Mouse (Mus musculus) forebrain, embryonic 12.5 days (tissue): Measurements from ENCODE around the gene Cul1. TPM values are rescaled to one million over a fixed set of nuclear protein-coding genes. Genes with fewer than 3 reads are reported as not detected.

Source experiments
- ATAC-seq: fragments of 200-750 bp; cut with Nextera tagmentation; 2 replicates; pipeline ENCODE4 v1.8.0; 2017; ENCODE audit warnings: moderate TSS enrichment; ENCODE audit not compliant: low FRiP score
- H3K27ac ChIP-seq: fragments of 300-500 bp; sonication (generic); 2 replicates; pipeline ENCODE4 v1.5.1; 2016; ENCODE audit warnings: mild to moderate bottlenecking
- H3K27me3 ChIP-seq: fragments of 300-500 bp; sonication (generic); 2 replicates; pipeline ENCODE4 v1.6.1; 2016; ENCODE audit warnings: mild to moderate bottlenecking
- H3K36me3 ChIP-seq: fragments of 300-500 bp; sonication (generic); replicated peaks from 2 replicates; pipeline ENCODE4 v1.6.1; 2016; ENCODE audit warnings: mild to moderate bottlenecking
- H3K4me1 ChIP-seq: fragments of 300-500 bp; sonication (generic); 2 replicates; pipeline ENCODE4 v1.6.1; 2016
- H3K4me2 ChIP-seq: fragments of 300-500 bp; sonication (generic); 2 replicates; pipeline ENCODE4 v1.6.1; 2016; ENCODE audit warnings: mild to moderate bottlenecking, moderate library complexity
- H3K4me3 ChIP-seq: fragments of 300-500 bp; sonication (generic); replicated peaks from 2 replicates; pipeline ENCODE4 v1.5.1; 2016; ENCODE audit warnings: mild to moderate bottlenecking
- H3K9ac ChIP-seq: fragments of 300-500 bp; sonication (generic); 2 replicates; pipeline ENCODE4 v1.6.1; 2016; ENCODE audit warnings: mild to moderate bottlenecking
- H3K9me3 ChIP-seq: fragments of 300-500 bp; sonication (generic); 2 replicates; pipeline ENCODE4 v1.6.1; 2016
- WGBS: fragments of 180-500 bp; shearing (Covaris S2); methylation state at CpG from one replicate; pipeline ENCODE4 v1.1.7; 2016; 5-methylcytosine and 5-hydroxymethylcytosine counted together
- polyA plus RNA-seq: library from polyadenylated mRNA; unstranded; fragments of >200 nt; fragmentation: Nextera tagmentation; extraction: Ambion mirVana; gene quantifications from 2 replicates; pipeline ENCODE4 v1.2.1, GENCODE M21; 2016

Gene Cul1
- polyA plus RNA-seq, 1 experiment from 2014 or later: 214 TPM

DNA sequence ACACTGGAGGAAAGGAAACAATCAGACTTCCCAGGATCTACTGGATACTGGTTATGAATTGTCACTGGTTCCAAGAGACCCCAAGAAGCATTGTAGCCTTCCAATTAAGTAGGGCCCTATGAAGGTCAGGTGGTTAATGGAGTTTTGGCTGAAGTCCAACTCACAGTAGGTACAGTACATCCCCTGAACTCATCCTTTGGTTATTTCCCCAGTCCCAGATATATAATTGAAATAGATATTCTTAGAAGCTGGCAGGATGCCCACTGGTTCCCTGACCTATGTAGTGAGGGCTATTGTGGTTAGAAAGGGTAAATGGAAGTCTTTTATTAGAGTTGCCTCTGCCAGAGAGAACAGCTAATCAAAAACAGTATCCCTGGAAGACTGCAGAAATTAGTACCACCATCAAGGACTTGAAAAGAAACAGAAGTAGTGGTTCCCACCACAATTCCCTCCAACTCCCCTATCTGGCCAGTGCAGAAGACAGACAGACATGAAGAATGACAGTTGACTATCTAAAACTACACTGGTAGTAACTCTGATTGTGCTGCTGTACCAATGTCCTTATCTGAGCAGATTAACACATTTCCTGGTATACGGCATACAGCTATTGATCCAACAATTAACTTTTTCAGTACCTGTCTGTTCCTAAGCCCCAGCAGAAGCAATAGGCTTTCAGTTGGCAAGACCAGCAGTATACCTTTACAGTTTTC lies 112.3 kb downstream of the Cul1 start:
- ATAC-seq: no peak
- no peak overlapping the region for H3K27ac ChIP-seq
- H3K4me3 ChIP-seq: no peak overlapping the region
- H3K36me3 ChIP-seq: peaks cover 82% of the 10 kb centered on the region
- H3K27me3 ChIP-seq: no peaks in the 10 kb centered on the region
- no peak overlapping the region for H3K4me2 ChIP-seq
- H3K9me3 ChIP-seq: no peaks in the 10 kb centered on the region
- no peak overlapping the region for H3K9ac ChIP-seq
- H3K4me1 ChIP-seq: no peaks in the 10 kb centered on the region
- WGBS: 94% methylated on average over 1 of the region's 1 CpGs

DNA sequence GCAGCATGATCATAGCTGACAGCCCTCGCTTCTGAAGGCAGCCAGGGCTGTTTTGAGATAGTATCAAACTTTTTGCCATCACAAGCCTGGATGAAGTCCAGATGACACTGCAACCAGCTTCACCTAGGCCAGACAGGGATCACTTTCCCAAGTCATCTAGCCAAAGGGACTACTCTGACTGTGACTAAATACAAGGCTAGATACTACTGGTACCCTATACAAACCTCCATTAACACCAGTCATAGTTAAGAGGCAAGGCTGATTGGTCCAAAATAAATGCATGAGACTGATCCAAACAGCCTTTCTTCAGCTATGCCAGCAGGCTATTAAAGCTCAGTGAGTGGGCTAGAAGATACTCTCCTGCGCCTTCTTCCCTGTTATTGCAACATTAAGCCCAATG lies 119.7 kb downstream of the Cul1 start:
- no peak overlapping the region for H3K4me2 ChIP-seq
- no peaks in the 10 kb centered on the region for H3K9me3 ChIP-seq
- no peaks in the 10 kb centered on the region for H3K27me3 ChIP-seq
- H3K36me3 ChIP-seq: peaks cover 55% of the 10 kb centered on the region
- 94% methylated on average over 2 of the region's 2 CpGs for WGBS
- H3K4me3 ChIP-seq: no peak overlapping the region
- ATAC-seq: no peak
- no peaks in the 10 kb centered on the region for H3K4me1 ChIP-seq
- H3K9ac ChIP-seq: no peak overlapping the region
- H3K27ac ChIP-seq: no peak overlapping the region

Other genes with a start within 250 kb of the Cul1 start
- 259 and 267 TPM in 2 replicates for gene Ezh2, start 141.9 kb downstream of the Cul1 start, polyA plus RNA-seq